Mouse (Mus musculus) erythroblast, embryonic 14.5 days (primary cell): Measurements from ENCODE around the gene Bloc1s1.

Source experiments
- GATA1 ChIP-seq: IDR thresholded peaks from 2 replicates; pipeline ENCODE4 v1.6.1; 2012; ENCODE audit warnings: low read length, inconsistent platforms, mixed read lengths
- TAL1 ChIP-seq: IDR thresholded peaks from 3 replicates; pipeline ENCODE4 v1.6.1; 2012; ENCODE audit warnings: low read length, inconsistent platforms, mixed read lengths

DNA sequence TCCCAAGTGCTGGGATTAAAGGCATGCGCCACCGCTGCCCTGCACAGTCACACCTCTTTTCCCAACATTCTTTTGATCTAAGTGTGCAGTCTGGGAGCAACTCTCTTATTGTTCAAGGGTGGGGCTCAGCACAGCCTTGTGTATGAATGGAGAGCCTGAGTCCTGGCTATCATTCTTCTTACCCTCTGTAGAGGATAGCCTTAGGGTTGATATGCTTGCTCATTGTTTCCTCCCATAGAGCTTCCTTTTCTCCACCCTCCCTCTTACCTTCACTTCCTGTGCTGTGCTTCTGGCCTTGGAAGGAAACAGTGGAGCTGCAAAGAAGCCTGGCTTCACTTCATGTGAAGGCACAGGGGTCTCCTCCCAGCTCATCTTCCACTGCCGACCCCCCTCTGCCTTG, 23.1 kb downstream of the Bloc1s1 start, which contains the start of gene Cd63:
- TF ChIP-seq GATA1 (no peak), TAL1 (no peak)
